Mouse (Mus musculus): ENCODE data around the gene Gpr19. TPM values are rescaled to one million over a fixed set of nuclear protein-coding genes. Genes with fewer than 3 reads are reported as not detected.
A peak's percentile ranks its signal among the peaks of the same experiment; 100 is the strongest.

The Gpr19 gene
- total RNA-seq (2021) = 10 to 100 TPM; 28.1 to 29.3 TPM

GRCm38 (mm10) chr6:134898095-134898965, at the start of gene Gpr19:
Gene Gpr19 (minus strand): TSS chr6:134898578.
- peak; percentile 87 for DNase-seq

GRCm38 (mm10) chr6:134947311-134948087, 49.1 kb upstream of the Gpr19 start:
- peak; percentile 47 to 63 for DNase-seq

DNA sequence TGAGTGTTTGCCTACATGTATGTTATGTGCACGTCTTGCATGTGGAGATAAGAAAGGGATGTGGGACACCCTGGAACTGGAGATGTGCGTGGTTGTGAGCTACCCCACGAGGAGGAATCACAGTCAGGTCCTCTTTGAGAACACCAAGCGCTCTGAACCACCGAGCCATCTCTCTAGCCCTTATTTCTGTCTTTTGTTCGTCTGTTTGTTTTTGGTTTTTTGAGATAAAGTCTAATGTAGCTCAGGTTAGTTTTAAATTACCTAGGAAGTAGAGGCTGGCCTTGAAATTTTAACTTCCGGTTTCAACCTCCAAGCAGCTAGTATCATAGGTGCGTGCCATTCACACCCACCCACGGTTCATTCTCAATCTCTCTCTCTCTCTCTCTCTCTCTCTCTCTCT, 48.5 kb upstream of the Gpr19 start:
- no peak for DNase-seq

DNA sequence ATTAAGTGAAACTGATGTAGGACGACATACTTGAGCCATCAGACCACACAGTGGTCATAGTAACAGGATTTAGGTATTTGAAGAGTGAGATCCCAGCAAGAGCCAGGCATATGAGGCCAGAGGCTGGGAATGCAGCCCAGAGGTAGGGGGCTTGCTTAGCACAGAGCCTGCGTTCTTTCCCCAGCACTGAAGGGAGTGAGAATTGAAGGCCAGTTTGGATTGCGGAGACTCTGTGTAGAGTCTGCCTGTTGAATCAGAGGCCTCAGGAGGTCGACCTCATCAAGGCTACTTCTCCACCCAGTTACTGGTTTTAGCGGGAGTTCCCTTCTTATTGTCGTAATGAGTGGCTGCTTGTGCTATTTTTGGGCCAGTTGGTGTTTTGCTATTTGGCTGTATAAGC, 47.7 kb upstream of the Gpr19 start:
- DNase-seq = no peak

- no peak for DNase-seq
Observed at GRCm38 (mm10) chr6:134943759-134944407, 45.5 kb upstream of the Gpr19 start.

- no peak for DNase-seq
Observed at GRCm38 (mm10) chr6:134939781-134940180, 41.4 kb upstream of the Gpr19 start.

- no peak for DNase-seq
Observed at GRCm38 (mm10) chr6:134934305-134934704, 35.9 kb upstream of the Gpr19 start.

DNA sequence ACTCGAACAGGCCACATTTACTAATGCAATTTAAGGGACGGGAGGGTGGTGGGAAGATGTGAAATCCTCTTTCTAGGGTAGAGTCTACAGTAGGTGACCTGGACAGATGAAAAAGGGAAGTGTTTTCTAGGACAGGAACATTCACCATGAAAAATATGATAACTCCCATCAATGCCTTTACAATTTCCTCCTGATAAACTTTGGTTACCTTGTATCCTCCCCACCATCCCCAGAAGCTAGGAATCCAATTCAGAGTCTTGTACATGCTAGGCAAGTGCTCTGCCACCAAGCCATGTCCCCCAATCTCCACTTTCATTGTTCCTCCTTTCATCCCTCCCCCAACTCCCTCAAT, 34.8 kb upstream of the Gpr19 start:
- no peak for DNase-seq

DNA sequence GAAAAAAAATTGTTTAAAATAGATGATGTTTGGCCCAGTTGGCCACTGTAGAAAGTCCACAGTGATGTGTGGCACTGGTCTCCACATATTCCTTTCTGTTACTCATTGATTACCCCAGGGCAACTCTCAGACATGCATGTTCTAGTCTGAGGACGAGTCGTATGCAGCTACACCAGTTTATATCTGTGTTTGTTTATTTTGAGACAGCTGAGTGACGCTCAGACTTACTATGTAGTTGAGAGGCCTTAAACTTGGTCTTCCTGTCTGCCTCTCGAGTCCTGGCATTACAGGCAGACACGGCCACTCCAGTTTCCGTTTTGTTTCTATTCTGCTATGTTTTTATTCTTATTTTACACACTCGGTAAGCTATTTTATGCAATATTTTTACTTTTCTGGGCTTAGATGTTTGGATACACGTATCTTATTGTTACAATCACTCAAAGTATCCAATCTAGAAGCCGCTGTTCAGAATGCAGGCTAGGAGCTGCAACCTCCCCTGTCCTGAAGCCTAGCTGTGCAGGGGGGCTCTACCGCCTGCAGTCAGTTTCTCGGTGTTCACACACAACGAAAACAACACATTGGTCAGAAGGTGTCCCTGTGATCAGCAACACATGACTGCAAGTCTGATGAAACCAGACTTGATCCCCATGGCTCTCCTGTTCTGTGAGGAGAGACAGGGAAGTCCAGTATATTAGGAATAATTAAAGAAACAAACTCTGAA, 34.3 kb upstream of the Gpr19 start:
- no peak for DNase-seq

DNA sequence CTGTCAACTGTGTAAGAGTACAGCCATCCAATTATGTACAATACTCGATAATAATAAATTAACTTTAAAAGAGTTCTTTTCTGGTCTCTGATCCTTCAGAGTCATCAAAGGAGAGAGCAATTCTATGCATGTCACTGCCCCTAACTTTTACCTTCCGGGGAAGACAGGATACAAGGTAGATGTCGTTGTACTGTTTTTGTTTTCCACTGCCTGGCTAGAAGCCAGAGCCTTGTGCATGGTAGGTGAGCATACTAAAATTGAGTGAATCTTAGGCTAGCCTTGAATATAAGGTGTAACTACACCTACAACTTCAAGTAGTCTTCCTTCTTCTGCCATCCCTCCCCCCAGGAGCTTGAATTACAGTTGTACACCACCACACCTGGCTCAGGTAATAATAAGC, 32.8 kb upstream of the Gpr19 start:
- no peak for DNase-seq

DNA sequence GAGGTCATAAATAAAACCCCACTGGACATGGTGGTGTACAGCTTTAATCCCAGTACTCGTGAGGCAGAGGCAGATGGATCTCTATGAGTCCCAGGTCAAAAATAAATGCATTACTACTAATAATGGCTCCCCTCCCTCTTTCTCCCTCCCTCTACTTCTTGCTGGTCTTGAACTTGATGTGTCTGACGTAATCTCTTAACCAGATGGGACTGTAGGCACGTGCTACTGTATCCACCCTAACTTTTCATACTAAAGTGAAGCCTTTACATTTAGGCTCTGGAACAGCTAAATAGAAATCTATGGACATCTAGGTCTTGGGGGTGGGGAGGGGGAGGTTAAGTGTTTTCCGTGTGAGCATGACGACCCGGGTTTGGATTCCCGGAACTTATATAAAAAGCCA, 32.0 kb upstream of the Gpr19 start:
- DNase-seq = no peak

GRCm38 (mm10) chr6:134929926-134930325, 31.5 kb upstream of the Gpr19 start:
- DNase-seq = no peak

DNA sequence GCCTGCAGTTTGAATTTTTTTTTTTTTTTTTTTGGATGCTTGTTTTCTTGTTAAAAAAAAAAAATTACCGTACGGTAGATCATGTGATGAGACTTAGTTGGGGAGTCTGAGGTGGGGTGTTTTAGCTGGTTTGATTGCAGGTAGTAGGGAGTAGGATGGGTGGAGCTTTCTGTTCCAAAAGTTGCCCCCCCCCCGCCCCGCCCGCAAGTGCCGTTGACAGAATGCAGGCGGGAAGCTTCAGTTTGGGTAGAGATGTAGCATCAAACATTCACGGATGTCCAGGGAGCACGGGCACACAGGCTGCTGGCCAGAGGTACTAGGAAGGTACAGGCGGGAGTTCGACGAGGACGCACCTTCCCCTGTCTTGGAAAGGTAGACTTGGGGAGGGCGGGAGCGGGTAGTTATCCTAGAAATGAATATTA, 30.5 kb upstream of the Gpr19 start:
- DNase-seq = no peak

GRCm38 (mm10) chr6:134928096-134928888, 29.9 kb upstream of the Gpr19 start:
- peak; percentile 50 to 57 for DNase-seq

DNA sequence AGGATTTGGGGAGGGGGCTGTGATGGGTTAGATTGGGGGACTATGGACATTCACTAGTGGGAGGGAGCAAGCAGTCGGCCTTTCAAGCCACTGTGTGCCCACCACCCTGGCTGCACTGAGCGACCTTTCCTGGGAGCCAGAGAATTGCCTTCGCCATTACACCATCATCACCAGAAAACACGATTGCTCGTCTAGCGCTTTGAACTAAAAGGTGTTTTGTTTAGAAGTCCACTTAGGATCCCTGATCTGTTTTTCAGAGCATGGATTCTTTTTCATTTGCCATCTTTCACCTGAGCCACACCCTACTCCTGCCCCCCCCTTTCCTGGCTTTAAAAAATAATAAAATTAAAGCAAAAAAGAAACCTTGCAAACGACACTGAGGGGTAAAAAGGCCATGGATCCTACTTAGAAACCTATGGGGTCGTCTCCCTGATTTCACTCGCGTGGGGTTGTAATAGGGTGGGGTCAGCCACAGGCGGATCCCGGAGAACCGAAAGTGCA, 29.3 kb upstream of the Gpr19 start:
- no peak for DNase-seq

GRCm38 (mm10) chr6:134926803-134927594, 28.6 kb upstream of the Gpr19 start:
- peak; percentile 47 to 51 for DNase-seq

DNA sequence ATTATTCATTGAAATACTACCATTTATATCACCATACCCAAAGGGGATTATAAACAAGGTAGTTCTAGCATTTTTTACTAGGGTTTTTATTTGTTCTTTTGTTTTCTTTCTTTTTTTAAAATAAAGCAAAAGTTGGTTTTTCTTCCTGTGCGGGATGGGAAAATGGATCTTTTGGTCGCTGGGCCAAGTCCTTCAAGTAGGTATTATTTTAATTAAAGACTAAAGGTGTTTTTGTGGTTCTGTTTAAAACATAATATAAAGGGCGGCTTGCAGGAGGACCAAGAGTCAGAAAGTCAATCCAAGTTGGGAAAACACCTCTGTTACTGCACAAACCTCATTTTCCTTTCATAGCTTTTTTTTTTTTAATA, 27.9 kb upstream of the Gpr19 start:
- DNase-seq = no peak

- no peak for DNase-seq
Observed at GRCm38 (mm10) chr6:134925673-134926337, 27.4 kb upstream of the Gpr19 start.

DNA sequence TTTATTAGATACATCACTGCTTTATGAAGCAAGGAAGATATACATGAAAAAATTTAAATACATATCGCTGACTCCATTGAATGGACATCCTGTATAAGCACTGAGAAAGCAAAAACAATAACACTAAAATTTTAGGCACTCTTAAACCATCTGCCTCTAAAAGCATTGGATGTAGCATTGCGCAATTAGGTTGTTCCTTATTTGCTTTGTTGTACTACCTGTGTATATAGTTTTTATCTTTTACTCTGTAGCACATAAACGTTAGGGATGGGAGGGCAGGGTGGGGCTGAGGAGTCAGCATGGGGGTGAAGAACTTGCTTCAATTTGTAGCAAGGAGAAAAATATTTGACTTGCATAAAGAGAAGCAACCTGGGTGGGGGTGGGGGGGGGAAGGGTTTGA, 25.9 kb upstream of the Gpr19 start:
- no peak for DNase-seq

- DNase-seq = no peak
Observed at GRCm38 (mm10) chr6:134923670-134924069, 25.3 kb upstream of the Gpr19 start.

Measured in layer of hippocampus, postnatal 36 days (tissue).